Mouse (Mus musculus) gastrocnemius, postnatal 14 days (tissue): ENCODE results near the gene Fah. TPM values are rescaled to one million over a fixed set of nuclear protein-coding genes. Genes with fewer than 3 reads are reported as not detected.
A peak's percentile ranks its signal among the peaks of the same experiment; 100 is the strongest.

Source experiments
- DNase-seq: peaks from one replicate; pipeline ENCODE4 v3.0.0; 2021; ENCODE audit warnings: mixed read lengths
- intact Hi-C: fragments of 180-260 bp; cut with DNase I; formaldehyde crosslinking; loops from one replicate; pipeline ENCODE4 v1.15.1; 2025; ENCODE audit warnings: low total_unique reads
- long read RNA-seq, 2 experiments: library from polyadenylated mRNA; stranded (forward); transcript quantifications; one replicate each; pipeline ENCODE4 v2.0.0; 2021
- total RNA-seq, 2 experiments: library from RNA; stranded (reverse); gene quantifications; 2 replicates each; pipeline ENCODE4 v1.2.3; 2021

Gene Fah
- total RNA-seq: 1 to 10 TPM; 1.7 to 2.7 TPM
- long read RNA-seq, experiment 1, partial matches to known transcripts: 1 of 1 reads
- long read RNA-seq, experiment 1, other reads (novel, unspliced or antisense): 0 of 1 reads
- long read RNA-seq, experiment 2, partial matches to known transcripts: 0 of 2 reads
- long read RNA-seq, experiment 2, other reads (novel, unspliced or antisense): 2 of 2 reads

DNA sequence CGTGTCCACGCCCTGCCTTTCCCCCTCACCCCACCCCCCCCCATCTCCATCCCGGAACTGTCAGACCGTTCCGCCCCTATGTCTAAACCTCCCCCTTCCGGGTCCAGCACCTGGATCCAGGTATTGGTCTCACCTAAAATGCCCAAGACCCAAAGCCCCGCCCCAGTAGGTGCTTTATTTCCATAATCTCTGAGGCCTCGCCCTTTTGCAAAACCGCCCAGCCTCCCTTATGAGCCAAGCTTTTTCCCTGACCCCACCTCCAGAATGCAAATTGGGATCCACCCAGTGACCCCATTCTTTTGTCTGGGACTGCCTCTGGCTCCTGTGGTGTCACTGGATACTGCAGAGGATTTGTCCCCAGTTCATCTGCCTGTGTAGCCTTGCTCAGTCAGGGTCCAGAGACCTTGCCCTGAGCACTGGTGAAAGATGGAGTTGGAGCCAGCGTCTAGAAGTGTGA is at the start of gene Fah:
Fah (minus strand) TSS at position 430 of the 457 bp plus-strand sequence.
- intact Hi-C loops: no loop called here
- DNase-seq: peak; percentile 31

DNA sequence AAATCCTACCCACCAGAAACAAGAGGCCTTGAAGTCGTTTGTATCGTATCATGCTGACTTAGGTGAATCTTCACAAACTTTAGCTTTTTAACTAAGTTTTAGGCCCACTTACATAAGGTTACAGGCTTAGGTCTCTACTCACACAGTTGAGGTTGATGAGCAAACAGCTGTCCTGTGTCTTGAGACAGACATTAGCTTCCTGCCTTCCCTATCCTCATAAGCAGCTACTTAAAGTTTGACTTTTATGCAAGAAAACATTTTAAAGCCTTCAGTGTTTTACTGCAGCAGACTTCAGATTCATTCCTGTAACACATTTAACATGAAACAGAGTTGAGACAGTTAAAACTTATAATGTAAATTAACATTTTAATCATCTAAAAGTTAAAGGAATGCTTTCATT is 46.2 kb upstream of the Fah start:
- no peak for DNase-seq
- intact Hi-C loops: no loop called here

DNA sequence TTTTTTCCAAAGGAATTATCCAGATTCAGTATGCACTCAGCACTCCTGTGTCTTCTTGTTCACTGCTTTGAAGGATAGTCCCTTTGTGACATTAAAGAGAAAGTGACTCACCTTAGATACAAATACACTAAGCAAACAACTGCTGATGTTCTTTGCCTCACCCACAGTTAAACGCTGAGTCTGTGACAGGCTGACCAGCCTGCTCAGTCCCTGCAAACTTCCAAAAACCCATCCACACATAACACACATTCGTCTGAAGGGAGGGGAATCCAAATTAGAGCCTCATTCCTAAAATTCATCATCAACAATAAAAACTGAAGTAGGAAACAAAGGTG is 45.4 kb upstream of the Fah start:
- intact Hi-C loops: no loop called here
- DNase-seq: no peak

DNA sequence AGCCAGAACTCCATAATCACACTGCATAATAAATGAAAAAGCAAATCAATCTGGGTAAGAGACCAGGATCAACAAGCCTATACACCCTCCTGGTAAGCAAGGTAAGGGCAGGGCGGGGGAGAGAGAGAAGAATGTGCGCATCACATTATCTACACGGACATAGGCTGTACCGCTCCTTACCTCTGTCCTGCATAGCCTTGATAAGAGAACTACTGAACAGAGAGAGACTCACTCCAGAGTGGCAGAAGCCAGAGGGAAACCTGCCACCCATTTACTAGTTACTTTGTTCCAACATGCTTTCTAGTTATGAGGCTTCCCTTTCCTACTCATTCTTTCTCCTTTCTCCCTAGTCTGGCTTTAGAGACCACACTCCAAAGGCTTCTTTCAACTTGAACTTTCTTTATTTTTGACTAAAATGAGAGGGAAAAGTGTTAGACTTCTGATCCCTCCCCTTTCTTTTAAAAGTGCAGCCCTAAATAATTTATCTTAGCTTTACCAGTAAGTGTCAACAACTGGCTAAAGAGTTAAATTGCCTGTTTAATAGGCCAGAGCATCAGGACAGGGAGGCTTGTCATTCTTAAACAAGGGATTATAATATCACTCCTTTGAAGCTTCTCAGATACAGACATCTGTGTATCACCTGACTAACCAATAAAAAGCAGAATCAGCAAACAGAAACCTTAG is 44.9 kb upstream of the Fah start:
- DNase-seq: no peak
- intact Hi-C loops: no loop called here

DNA sequence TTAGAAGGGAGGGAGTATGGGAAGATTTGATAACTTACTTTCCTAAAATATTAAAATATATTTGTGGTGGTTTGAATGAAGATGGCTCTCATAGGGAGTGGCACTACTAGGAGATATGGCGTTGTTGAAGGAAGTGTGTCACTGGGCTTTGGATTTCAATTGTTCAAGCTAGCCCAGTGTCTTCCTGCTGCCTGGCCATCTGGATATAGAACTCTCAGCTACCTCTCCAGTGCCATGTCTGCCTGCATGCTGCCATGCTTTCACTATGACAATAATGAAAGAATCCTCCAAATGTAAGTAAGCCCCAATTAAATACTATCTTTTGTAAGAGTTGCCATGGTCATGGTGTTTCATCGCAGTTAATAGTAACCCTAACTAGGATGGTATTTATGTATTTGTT is 42.5 kb upstream of the Fah start:
- no peak for DNase-seq
- intact Hi-C loops: no loop called here

DNA sequence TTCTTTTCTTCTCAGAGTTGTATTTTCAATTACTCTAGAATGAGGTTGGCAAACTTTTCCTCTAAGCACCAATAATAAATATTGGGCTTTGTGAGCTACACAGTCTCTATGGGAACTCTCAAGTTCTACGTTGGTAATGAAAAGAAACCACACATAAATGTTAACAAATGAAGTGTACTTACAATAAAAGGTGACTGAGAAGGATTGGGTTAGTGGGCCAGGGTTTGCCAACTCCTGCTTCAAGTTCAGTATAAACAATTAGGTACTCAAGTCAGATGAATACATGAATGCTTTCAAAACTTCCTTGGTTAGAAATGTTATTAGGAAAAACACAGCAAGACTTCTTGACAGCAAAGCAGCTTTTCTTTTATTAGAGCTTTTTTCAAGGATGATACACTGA is 39.7 kb upstream of the Fah start:
- intact Hi-C loops: no loop called here

DNA sequence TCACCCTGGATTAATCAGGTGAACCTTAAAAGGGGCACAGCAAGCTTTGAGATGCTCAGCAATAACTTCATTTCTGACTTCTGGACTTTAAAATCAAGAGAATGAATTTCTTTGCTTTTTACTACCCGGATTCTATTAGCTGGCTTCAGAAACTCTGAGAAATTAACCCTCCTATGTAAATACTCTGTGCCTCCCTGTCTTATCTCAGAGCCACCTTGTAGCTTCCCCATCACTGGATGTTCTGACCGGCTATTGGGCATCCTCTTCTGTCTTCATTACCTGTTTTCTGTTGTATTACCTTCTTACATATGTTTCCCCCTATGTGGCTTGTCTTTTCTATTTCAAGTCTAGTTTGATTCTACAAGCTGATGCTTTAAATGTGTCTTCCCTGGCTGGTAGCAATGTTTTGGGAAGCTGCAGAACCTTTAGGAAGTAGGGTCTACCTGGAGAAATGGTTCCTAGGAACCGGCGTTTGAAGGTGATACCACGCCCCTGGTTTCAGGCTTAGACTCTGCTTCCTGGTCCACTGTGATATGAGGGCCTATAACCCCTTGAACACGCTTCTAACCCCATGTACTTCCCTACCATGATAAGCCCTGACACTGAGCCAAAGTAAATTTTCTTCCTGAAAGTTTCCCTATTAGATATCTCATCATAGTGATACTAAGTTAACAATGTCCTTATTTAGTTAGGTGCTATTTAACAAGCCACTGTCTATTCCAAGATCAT is 36.9 kb upstream of the Fah start:
- intact Hi-C loops: no loop called here
- no peak for DNase-seq

More for the DNA sequence above, 39.7 kb upstream of the Fah start:
- DNase-seq: no peak

DNA sequence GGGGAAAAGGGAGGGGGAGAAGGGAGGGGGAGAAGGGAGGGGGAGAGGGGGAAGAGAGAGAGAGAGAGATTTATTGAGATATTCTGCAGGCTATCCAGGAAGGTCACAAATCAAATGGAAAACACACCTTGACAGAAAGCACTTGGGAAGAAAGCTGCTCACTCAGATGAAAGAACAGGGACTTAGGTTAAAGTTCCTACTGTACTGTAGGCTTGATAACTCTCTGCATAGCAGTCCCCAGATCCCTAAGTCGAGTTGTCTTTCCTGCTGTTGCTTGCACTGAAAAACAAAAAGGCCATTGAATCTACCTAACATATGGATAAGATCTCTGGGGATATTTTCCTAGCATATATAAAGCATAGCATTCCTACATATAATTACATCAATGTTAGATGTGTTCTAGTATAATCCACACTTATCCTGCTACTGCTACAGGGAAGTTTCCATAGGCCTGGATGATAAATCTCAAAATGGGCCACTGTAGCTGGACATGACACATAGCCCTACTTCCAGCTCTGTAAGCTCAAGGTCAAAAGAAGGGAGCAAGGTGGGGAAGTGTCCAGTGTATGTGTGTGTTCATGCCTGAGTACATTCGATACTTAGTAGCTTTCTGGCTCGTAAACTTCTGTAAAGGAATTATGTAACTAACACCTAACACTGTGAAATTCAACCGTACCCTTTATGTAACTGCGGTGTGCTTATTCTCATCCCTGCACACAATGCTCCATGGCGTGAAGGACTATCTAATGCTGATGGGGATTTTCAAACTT is 35.8 kb upstream of the Fah start:
- intact Hi-C loops: no loop called here
- no peak for DNase-seq

DNA sequence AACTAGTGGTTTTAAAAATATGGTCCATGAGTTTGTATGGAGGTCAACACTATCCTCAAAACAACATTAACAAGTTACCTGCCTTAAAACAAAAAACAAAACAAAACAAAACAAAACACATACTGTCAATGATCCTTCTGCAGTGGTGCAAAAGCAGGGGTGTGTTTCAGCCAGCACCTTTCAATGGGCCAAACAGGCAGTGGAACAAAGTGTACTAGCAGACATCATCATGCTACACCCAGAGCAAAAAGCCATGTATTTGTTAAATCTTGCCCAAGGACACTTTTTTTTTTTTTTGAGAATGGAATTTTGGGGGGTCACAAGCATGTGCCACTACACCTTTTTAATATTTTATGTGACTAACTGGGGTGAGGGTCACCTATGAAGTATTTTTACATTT is 30.4 kb upstream of the Fah start:
- intact Hi-C loops: no loop called here
- DNase-seq: no peak

DNA sequence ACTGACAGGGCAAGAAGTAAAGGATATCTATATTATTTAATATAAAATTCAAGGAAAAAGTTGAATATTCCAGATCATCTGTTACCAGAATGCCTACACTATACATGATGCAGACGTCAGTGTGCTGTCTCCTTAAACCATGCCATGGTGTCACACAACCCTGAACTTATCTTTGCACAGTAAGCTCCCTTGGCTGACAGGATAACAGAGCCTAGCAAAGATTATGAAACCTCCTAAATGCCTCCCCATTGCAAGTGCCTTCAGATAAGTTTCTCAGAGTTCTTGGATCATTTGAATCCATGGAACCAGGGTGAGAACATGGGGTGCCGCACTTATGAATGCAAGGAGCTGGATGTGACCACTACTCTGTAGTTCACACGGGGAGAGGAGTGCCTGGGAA is 25.4 kb upstream of the Fah start:
- no peak for DNase-seq
- intact Hi-C loops: no loop called here

DNA sequence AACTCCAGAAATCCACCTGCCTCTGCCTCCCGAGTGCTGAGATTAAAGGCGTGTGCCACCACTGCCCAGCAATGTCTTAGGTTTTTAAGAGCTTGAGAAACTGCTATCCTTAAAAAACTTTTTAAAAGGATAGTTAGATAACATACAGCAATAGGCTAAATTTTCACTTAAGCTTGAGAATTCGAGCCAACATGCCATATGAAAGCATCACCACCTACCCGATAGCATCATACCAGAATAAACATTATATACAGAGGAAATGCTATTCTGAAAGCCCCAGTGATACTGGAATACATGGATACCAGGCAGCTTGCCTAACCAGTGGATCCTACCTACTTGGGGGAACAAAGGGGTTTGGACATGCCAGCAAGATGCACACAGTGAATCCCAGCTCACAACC is 17.2 kb upstream of the Fah start:
- no peak for DNase-seq
- intact Hi-C loops: no loop called here

DNA sequence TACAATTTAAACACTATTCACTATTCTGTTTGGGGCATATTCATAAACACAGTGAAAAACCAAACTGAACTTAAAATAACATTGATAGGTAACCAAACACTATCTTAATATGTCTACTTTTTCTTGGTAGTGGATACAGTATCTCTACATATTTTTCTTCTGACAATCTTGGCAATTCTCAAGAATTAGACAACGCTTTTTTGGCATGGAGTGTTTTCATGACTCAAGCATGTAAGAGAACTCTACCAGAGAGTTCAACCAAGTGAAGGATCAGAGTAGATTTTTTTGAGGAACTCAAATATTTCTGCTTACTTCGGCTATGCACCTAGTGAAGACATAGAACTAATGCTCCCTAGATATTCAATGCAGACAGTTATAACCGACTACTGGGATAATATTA is 14.4 kb upstream of the Fah start:
- intact Hi-C loops: no loop called here
- no peak for DNase-seq

DNA sequence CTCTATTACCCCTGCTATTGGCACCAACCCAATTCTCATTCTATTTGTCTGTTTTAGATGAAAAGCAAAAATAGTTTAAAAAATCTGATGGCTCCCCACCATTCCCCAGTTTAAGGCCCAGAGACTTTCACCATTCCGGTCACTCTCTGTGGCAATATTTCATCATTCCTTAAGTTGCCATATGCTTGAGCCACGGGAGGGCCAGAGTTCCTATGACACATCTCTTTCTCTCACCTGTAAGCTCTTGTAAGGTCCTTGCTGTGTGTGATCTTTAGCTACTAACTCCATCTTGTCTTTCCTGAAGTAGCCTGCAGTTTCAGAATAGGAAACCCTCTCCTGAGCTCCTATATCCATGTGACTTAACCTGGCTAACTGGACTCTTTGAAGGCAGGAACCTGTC is 12.4 kb upstream of the Fah start:
- intact Hi-C loops: no loop called here
- DNase-seq: no peak

DNA sequence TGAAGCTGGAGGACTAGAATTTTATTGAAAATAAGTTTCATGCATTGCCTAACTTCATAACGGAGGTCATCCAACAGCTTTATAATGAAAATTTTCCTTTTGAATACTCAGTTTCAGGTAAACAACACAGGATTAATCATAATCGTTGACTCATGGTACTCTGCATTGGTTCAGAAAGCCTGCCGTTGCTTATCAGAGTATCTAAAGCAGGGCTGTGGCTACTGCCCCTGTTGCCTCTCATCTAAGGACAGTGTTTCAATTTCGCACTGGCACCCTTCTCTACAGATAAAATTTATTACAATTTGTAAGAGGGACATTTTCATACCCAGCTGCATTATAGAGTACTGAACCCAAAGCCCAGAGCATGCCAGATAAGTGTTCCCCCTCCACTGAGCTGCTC is 5.9 kb upstream of the Fah start:
- intact Hi-C loops: no loop called here

DNA sequence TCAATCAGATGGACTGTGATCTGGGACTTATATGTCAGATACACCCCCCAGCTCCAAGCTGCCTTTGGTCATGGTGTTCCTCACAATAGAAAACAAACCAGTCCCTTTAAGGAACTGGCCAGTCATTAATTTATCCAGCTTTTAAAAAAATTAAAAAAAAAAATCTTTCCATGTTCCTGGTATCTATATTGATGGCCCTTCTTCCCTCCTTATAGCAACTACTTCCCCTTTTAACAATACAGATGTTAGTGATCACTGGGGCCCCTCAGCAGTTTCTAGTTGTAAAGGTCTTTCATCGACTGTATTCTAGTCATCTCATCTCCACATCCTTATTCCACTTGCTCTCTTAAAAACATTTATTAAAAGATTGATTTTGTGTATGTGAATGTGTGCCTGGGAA is 5.1 kb upstream of the Fah start:
- intact Hi-C loops: no loop called here
- no peak for DNase-seq

More for the DNA sequence above, 5.9 kb upstream of the Fah start:
- DNase-seq: no peak

DNA sequence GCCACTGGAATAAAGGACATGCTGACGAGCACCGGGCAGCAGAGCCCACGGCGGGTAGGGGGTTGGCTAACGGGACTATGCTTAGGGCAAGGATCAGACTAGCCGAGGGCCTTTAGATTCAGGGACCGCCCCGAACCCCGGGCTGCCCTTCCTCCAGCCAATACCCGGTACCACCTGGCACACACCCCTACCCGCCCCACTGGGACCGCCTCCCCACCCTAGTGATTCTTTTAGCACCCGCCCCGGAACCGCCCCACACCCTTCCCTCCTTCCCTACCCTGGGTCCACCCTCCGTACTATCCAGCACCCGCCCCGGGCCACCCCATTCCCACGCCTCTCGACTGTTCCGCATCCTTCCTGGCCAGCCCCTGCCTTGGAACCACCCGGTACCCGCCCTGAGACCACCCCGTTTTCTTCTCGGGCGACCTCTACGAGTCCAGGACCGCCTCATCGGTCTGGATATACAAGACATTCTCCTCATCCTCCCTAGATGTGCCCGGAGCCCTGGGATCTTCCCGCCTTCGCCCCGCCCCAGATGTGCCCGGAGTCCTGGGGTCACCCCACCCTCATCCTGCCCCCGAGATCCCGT is 724 bp downstream of the Fah start:
- peak; percentile 80 for DNase-seq
- intact Hi-C loops: no loop called here

DNA sequence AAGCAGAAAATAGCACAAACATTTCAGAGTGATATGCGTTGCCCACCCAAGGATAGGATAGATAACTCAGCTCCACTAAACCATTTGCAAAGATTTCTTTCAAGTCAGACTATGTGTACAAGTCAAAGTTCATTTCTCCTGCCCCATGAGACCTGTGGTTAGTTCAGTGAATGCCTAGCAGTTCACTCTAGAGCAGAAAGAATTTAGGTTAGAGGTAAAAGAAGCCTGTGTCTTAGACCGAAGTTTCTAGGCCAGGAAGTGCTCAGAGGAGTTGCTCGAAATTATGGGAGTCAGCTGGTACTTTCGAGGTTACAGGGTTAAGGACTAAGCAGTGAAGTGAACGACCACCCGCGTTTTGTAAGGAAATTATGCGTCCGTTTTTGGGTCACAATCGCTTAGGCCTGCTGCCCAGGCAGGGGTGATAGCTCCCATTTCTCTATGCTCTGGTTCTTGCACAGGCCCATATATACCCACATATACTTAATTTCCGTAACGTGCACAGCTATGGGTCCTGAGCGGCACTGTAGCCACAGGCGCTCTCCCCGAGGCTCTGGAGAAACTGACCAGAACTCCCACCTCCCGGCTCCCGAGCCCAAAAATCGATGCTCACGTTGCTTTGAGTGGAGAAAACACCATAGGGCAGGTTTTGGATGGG is 1.4 kb downstream of the Fah start:
- no peak for DNase-seq
- intact Hi-C loops: no loop called here

DNA sequence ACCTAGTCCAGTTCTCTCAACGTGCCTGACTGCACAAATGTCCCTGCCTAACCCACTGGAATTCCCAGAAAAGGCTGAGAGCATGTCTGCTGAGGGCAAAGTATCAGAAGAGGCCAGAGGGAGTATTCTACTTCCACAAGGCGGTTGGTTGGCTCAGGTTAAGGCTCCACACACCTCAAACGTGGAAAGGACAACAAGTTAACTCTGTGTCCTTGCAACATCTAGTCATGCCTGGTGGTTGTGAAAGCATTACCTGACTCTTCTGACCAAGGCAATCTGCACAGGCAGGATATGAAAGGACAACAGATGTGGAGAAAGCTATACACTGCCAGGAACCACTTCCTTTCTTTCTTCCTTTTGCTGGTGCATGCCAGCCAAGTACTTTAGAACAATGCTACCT is 2.0 kb downstream of the Fah start:
- intact Hi-C loops: no loop called here
- DNase-seq: no peak

DNA sequence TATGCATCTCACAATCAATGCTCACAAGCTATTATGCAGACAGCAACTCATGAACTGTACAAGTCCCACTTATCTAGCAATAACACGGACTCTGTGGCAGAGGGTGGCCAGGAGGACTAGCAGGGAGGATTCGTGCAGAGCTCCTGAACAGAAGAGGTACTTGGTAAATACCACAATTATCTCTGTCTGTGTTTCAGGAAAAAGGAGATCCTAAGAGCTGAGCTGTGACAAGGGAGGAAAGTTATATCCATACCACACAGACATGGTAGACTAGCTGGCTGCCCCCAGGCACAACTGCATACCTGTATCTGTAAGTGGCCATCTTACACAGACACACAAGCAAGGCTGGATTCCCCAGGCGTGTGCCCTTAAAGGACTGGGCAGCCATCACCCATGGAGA is 5.2 kb downstream of the Fah start:
- DNase-seq: no peak
- intact Hi-C loops: no loop called here

DNA sequence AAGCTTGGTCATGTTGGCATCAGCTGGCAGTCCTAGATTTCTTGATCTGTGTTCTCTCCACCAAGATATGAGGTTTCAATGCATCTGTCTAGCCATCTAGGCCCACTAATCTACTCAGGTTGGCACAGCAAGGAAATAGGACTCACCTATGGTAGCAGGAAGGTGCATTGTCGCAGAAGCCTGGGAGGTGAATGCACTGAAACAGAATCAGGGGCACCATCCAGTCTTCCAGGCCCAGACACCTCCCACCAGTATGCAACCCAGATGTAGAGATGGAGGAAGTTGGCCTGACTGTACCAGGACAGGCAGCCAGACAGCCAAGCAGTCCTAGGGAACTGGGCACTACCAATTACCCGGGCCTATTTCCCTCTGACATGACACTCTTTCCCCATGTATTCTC is 5.9 kb downstream of the Fah start:
- no peak for DNase-seq

More for the DNA sequence above, 5.9 kb downstream of the Fah start:
- intact Hi-C loops: no loop called here
